Mouse (Mus musculus): ENCODE results near the gene Gm3005. TPM values are rescaled to one million over a fixed set of nuclear protein-coding genes. Genes with fewer than 3 reads are reported as not detected.
"Not testable (repeated sequence)": the region's sequence is repeated elsewhere in the genome, so short reads cannot be mapped to it uniquely, and the experiment has no call there.

Gm3005 gene
- polyA plus RNA-seq (2015; fragmentation: Nextera tagmentation; extraction: Ambion mirVana), result 6.2 and 7.2 TPM in 2 replicates

DNA sequence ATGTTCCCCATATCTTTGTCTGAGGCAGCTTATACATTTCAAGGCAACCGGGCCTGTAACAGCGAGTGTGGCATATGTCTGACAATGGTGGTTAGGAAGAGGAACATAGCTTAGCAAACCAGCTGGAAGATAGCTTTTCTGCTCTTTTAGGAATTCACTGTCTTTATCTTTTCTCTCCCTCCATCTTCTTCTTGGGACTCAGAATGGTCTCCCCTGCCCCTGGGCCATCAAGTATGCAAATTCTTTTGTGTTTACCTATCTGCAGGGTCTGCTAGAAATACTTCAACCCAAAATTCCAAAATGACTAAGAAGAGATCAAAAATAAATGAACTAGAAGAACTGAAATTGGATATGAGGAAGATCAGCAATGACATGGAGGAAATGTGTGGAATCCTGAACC lies at the start of gene Gm3005:
Gm3005 (plus strand) TSS at position 301 of the 400 bp plus-strand sequence.
- not testable (repeated sequence) for H3K27me3 ChIP-seq; H3K4me3 ChIP-seq; H3K36me3 ChIP-seq; H3K9ac ChIP-seq (replicated peaks); H3K27ac ChIP-seq (replicated peaks); ATAC-seq (replicated peaks); H3K9me3 ChIP-seq; H3K4me1 ChIP-seq; H3K4me2 ChIP-seq (replicated peaks)
- WGBS, result no CpG with 5 or more reads among the region's 2 CpGs

DNA sequence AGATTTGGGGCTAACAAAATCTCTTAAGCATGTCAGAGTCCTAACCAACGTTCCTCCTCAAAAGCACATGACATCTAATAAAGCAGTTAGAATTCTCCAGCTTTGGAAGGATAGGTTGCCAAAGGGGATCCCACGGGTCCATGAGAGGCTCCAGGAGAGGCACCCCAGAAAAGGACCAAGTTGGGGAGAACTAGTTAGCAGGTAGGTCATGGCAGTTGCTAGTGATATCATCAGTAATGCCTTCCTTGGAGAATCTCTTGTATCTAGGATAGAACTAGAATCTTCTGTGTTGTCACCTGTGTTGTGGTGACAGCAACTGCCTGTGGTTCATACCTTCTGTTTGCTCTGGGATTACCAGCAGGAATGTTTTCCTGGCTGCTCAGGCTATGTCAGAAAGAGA lies 33.1 kb upstream of the Gm3005 start, which contains the start of gene Gm10413:
Gm10413 (plus strand) TSS at position 301 of the 400 bp plus-strand sequence.
- no CpG with 5 or more reads among the region's 2 CpGs for WGBS
- not testable (repeated sequence) for H3K4me1 ChIP-seq; H3K9ac ChIP-seq (replicated peaks); H3K9me3 ChIP-seq; H3K4me3 ChIP-seq; H3K4me2 ChIP-seq (replicated peaks); H3K36me3 ChIP-seq; ATAC-seq (replicated peaks); H3K27me3 ChIP-seq; H3K27ac ChIP-seq (replicated peaks)

DNA sequence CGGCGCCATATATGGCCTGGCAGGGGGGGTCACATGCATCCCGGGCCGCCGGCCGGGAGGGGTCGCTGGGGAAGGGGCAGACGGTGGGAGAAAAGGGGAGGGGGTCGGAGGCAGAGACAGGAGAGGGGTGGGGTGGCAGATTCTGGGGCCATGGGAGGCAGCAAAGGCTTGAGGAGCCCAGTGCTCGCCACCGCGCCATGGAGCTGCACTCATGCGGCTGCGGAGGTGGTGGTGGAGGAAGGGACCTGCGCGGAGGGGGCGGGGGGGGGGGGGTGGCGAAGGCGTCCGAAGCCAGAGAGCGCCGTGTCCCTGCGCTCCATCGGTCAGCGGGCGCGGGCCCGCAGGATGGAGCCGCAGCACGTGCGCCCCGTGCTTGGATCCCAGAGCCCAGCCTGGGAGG lies 15.6 kb upstream of the Gm3005 start, which contains the start of gene Gm10409:
Gm10409 (plus strand) TSS at position 301 of the 400 bp plus-strand sequence.
- not testable (repeated sequence) for H3K27ac ChIP-seq (replicated peaks); H3K9me3 ChIP-seq; H3K36me3 ChIP-seq; H3K4me2 ChIP-seq (replicated peaks); H3K27me3 ChIP-seq; H3K4me3 ChIP-seq; H3K4me1 ChIP-seq; ATAC-seq (replicated peaks); H3K9ac ChIP-seq (replicated peaks)
- WGBS, result no CpG with 5 or more reads among the region's 32 CpGs

DNA sequence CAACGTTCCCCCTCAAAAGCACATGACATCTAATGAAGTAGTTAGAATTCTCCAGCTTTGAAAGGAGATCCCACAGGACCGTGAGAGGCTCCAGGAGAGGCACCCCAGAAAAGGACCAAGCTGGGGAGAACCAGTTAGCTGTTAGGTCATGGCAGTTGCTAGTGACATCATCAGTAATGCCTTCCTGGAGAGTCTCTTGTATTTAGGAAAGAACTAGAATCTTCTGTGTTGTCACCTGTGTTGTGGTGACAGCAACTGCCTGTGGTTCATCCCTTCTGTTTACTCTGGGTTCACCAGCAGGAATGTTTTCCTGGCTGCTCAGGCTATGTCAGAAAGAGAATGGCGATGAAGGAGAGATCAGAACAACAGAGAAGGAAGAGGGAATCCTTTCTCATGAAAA lies 21.2 kb downstream of the Gm3005 start, which contains the start of gene Gm10408:
Gm10408 (plus strand) TSS at position 301 of the 400 bp plus-strand sequence.
- not testable (repeated sequence) for H3K27me3 ChIP-seq; H3K9ac ChIP-seq (replicated peaks); H3K4me1 ChIP-seq; ATAC-seq (replicated peaks); H3K27ac ChIP-seq (replicated peaks); H3K9me3 ChIP-seq; H3K4me3 ChIP-seq; H3K4me2 ChIP-seq (replicated peaks); H3K36me3 ChIP-seq
- no CpG with 5 or more reads among the region's 3 CpGs for WGBS

DNA sequence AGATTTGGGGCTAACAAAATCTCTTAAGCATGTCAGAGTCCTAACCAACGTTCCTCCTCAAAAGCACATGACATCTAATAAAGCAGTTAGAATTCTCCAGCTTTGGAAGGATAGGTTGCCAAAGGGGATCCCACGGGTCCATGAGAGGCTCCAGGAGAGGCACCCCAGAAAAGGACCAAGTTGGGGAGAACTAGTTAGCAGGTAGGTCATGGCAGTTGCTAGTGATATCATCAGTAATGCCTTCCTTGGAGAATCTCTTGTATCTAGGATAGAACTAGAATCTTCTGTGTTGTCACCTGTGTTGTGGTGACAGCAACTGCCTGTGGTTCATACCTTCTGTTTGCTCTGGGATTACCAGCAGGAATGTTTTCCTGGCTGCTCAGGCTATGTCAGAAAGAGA lies 206.3 kb downstream of the Gm3005 start, which contains the start of gene Gm3012:
Gm3012 (plus strand) TSS at position 301 of the 400 bp plus-strand sequence.
- H3K4me2 ChIP-seq (replicated peaks); H3K27me3 ChIP-seq; H3K4me1 ChIP-seq; H3K4me3 ChIP-seq; ATAC-seq (replicated peaks); H3K36me3 ChIP-seq; H3K27ac ChIP-seq (replicated peaks); H3K9me3 ChIP-seq; H3K9ac ChIP-seq (replicated peaks): not testable (repeated sequence)
- no CpG with 5 or more reads among the region's 2 CpGs for WGBS

Other genes with a start within 250 kb of the Gm3005 start
- 0.24 TPM in 1 of 2 replicates, not detected in the other for gene Gm5795, start 239.8 kb upstream of the Gm3005 start, polyA plus RNA-seq (2015; fragmentation: Nextera tagmentation; extraction: Ambion mirVana)
- 16.1 and 16.2 TPM in 2 replicates for gene D830030K20Rik, start 219.6 kb upstream of the Gm3005 start, polyA plus RNA-seq (2015; fragmentation: Nextera tagmentation; extraction: Ambion mirVana)
- gene Gm2956, start 95.5 kb upstream of the Gm3005 start, polyA plus RNA-seq (2015; fragmentation: Nextera tagmentation; extraction: Ambion mirVana), result not detected in 2 replicates
- not detected in 2 replicates for gene Gm10413, start 33.0 kb upstream of the Gm3005 start, polyA plus RNA-seq (2015; fragmentation: Nextera tagmentation; extraction: Ambion mirVana)
- 11.3 and 12.4 TPM in 2 replicates for gene Gm10409, start 15.5 kb upstream of the Gm3005 start, polyA plus RNA-seq (2015; fragmentation: Nextera tagmentation; extraction: Ambion mirVana)
- not detected in 2 replicates for gene Gm10408, start 21.3 kb downstream of the Gm3005 start, polyA plus RNA-seq (2015; fragmentation: Nextera tagmentation; extraction: Ambion mirVana)
- not detected in 2 replicates for gene Gm3012, start 206.4 kb downstream of the Gm3005 start, polyA plus RNA-seq (2015; fragmentation: Nextera tagmentation; extraction: Ambion mirVana)
- 11.3 and 12.4 TPM in 2 replicates for gene Gm3020, start 223.9 kb downstream of the Gm3005 start, polyA plus RNA-seq (2015; fragmentation: Nextera tagmentation; extraction: Ambion mirVana)

All from forebrain, embryonic 15.5 days (tissue).